Mouse (Mus musculus): ENCODE results near the gene Foxl2. TPM values are rescaled to one million over a fixed set of nuclear protein-coding genes. Genes with fewer than 3 reads are reported as not detected.

Foxl2 gene
- total RNA-seq, 2 experiments from 2014 or later = not detected

- no peak for DNase-seq (ENCODE audit: low spot score)
- intact Hi-C loops (cut with DNase I) = no loop called here
These were observed 5.3 kb downstream of the Foxl2 start for GRCm38 (mm10) chr9:98960348-98960747.

GRCm38 (mm10) chr9:98961591-98962477, 6.7 kb downstream of the Foxl2 start:
- intact Hi-C loops (cut with DNase I) = no loop called here
- DNase-seq (ENCODE audit: low spot score) = no peak

GRCm38 (mm10) chr9:98962478-98963142, 7.5 kb downstream of the Foxl2 start:
- intact Hi-C loops (cut with DNase I) = no loop called here
- DNase-seq (ENCODE audit: low spot score) = no peak

GRCm38 (mm10) chr9:98963661-98964060, 8.6 kb downstream of the Foxl2 start:
- DNase-seq (ENCODE audit: low spot score) = no peak
- intact Hi-C loops (cut with DNase I) = no loop called here

GRCm38 (mm10) chr9:98965084-98965483, 10.0 kb downstream of the Foxl2 start:
- no peak for DNase-seq (ENCODE audit: low spot score)
- intact Hi-C loops (cut with DNase I) = no loop called here

GRCm38 (mm10) chr9:98973101-98973521, 18.0 kb downstream of the Foxl2 start:
- intact Hi-C loops (cut with DNase I) = no loop called here
- no peak for DNase-seq (ENCODE audit: low spot score)

- no peak for DNase-seq (ENCODE audit: low spot score)
These were observed 18.5 kb downstream of the Foxl2 start for GRCm38 (mm10) chr9:98973561-98973960.

GRCm38 (mm10) chr9:98974898-98975297, 19.8 kb downstream of the Foxl2 start:
- DNase-seq (ENCODE audit: low spot score) = no peak
- intact Hi-C loops (cut with DNase I) = loop anchor here (2.0 kb wide), 1 partner anchor 16 kb away; no protein-coding TSS in a partner anchor

More at GRCm38 (mm10) chr9:98973561-98973960, 18.5 kb downstream of the Foxl2 start:
- intact Hi-C loops (cut with DNase I) = no loop called here

GRCm38 (mm10) chr9:98976081-98976480, 21.0 kb downstream of the Foxl2 start:
- no peak for DNase-seq (ENCODE audit: low spot score)
- intact Hi-C loops (cut with DNase I) = no loop called here

- intact Hi-C loops (cut with DNase I) = no loop called here
- DNase-seq (ENCODE audit: low spot score) = no peak
These were observed 21.4 kb downstream of the Foxl2 start for GRCm38 (mm10) chr9:98976520-98976919.

GRCm38 (mm10) chr9:98979431-98980416, 24.6 kb downstream of the Foxl2 start:
- peak; percentile 53 for DNase-seq (ENCODE audit: low spot score)
- intact Hi-C loops (cut with DNase I) = loop anchor here (10.0 kb wide), 1 partner anchor 395 kb away; no protein-coding TSS in a partner anchor

- intact Hi-C loops (cut with DNase I) = loop anchor here (5.0 to 10.0 kb wide), 4 partner anchors 61 to 389 kb away; partner anchors contain the start of gene Cep70
- DNase-seq (ENCODE audit: low spot score) = peak; percentile 99
These were observed 30.9 kb downstream of the Foxl2 start, which contains the start of gene Faim for GRCm38 (mm10) chr9:98985800-98986475. Gene Faim, plus strand, starts transcription at chr9:98986373.

GRCm38 (mm10) chr9:98986476-98987096, 31.5 kb downstream of the Foxl2 start:
- intact Hi-C loops (cut with DNase I) = loop anchor here (5.0 to 10.0 kb wide), 4 partner anchors 61 to 388 kb away; partner anchors contain the start of gene Cep70
- no peak for DNase-seq (ENCODE audit: low spot score)

- intact Hi-C loops (cut with DNase I) = loop anchor here (5.0 to 10.0 kb wide), 4 partner anchors 60 to 388 kb away; partner anchors contain the start of gene Cep70
- DNase-seq (ENCODE audit: low spot score) = no peak
These were observed 32.0 kb downstream of the Foxl2 start for GRCm38 (mm10) chr9:98987131-98987530.

GRCm38 (mm10) chr9:98994103-98994502, 39.0 kb downstream of the Foxl2 start:
- no peak for DNase-seq (ENCODE audit: low spot score)

GRCm38 (mm10) chr9:98999881-99000339, 44.8 kb downstream of the Foxl2 start:
- DNase-seq (ENCODE audit: low spot score) = no peak
- intact Hi-C loops (cut with DNase I) = no loop called here

More at GRCm38 (mm10) chr9:98994103-98994502, 39.0 kb downstream of the Foxl2 start:
- intact Hi-C loops (cut with DNase I) = no loop called here

GRCm38 (mm10) chr9:99001326-99001725, 46.2 kb downstream of the Foxl2 start:
- DNase-seq (ENCODE audit: low spot score) = no peak
- intact Hi-C loops (cut with DNase I) = no loop called here

All from heart, postnatal 25 days (tissue).